Mouse (Mus musculus) layer of hippocampus, postnatal 36 days (tissue): Measurements from ENCODE around the gene Myog. TPM values are rescaled to one million over a fixed set of nuclear protein-coding genes. Genes with fewer than 3 reads are reported as not detected.

Source experiments
- DNase-seq, 2 experiments: peaks; one replicate each; pipeline ENCODE4 v3.0.0; 2022
- total RNA-seq, 2 experiments: library from RNA; stranded (reverse); gene quantifications; 2 replicates each; pipeline ENCODE4 v1.2.3; 2021

The Myog gene
- total RNA-seq, 2 experiments from 2014 or later, result not detected

- DNase-seq, result no peak
These were observed 4.2 kb upstream of the Myog start for GRCm38 (mm10) chr1:134285458-134286120.

- no peak for DNase-seq
These were observed 1.6 kb upstream of the Myog start for GRCm38 (mm10) chr1:134288239-134288638.

- DNase-seq, result no peak
These were observed 511 bp downstream of the Myog start for GRCm38 (mm10) chr1:134290300-134290699.

DNA sequence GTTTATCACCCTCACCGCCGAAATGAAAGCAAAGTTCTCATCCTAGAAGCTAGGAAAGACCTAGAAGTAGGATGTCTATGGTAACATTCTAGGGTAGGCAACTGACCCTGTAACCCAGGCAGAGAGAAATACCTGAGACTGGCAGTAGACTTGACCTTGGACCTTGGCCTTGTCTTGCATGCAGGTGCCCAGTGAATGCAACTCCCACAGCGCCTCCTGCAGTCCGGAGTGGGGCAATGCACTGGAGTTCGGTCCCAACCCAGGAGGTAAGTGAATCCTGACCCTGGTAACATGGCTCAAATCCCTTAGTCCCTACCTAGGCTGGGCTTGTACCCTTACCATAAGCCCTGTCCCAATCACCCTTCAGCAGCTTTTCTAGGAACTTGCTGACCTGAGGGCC is 1.1 kb downstream of the Myog start:
- DNase-seq, result no peak

DNA sequence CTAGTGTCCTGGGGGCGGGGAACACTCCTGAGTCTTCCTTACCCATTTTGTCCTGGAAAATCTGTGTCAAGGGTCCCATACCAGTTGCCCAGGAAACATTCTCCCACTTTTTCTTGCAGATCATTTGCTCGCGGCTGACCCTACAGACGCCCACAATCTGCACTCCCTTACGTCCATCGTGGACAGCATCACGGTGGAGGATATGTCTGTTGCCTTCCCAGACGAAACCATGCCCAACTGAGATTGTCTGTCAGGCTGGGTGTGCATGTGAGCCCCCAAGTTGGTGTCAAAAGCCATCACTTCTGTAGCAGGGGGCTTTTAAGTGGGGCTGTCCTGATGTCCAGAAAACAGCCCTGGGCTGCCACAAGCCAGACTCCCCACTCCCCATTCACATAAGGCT is 1.8 kb downstream of the Myog start:
- DNase-seq, result no peak

- DNase-seq, result no peak
These were observed 2.3 kb downstream of the Myog start for GRCm38 (mm10) chr1:134292073-134292472.

- no peak for DNase-seq
These were observed 2.8 kb downstream of the Myog start for GRCm38 (mm10) chr1:134292601-134293000.

DNA sequence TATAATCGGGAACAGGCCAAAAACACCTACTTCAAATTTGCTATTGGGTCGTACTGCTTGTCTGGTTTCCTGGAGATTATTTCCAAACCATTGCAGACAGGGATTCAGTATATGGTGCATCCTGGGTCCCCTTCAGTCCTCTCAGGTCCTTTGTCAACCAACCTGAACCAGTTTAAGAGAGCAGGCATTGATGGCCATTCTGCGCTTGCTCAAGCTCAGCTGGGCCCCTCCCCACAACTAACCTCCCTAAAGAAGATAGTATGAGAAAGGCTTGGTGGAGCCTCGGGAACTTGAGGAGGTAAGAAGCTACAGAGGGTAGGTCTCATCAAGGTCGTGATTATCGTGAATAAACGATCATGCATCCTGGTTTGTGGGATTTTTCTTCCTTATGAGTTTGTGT is 3.5 kb downstream of the Myog start:
- DNase-seq, result no peak

- no peak for DNase-seq
These were observed 4.2 kb downstream of the Myog start for GRCm38 (mm10) chr1:134293738-134294604.

DNA sequence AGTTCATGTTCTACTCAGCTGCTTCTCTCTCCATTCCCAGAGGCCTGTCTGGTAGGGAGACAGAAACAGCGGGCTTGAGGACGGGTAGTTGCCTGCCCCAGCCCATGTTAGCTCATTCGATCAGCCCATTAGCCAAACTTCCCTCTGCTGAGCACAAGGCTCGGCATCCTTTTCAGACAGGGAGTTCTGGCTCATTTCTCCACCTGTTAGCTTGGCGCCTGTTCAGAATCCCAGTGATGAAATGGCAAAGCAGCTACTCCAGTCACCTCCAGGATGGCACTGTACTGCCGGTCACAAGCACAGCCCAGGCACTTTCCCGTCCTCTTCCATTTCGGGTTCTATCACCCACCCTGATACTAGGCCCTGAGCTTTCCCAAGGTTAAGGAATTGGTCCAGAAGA is 7.5 kb downstream of the Myog start:
- peak; percentile 58 to 66 for DNase-seq

- no peak for DNase-seq
These were observed 9.0 kb downstream of the Myog start for GRCm38 (mm10) chr1:134298636-134299411.

- DNase-seq, result no peak
These were observed 12.9 kb downstream of the Myog start for GRCm38 (mm10) chr1:134302568-134303238.

DNA sequence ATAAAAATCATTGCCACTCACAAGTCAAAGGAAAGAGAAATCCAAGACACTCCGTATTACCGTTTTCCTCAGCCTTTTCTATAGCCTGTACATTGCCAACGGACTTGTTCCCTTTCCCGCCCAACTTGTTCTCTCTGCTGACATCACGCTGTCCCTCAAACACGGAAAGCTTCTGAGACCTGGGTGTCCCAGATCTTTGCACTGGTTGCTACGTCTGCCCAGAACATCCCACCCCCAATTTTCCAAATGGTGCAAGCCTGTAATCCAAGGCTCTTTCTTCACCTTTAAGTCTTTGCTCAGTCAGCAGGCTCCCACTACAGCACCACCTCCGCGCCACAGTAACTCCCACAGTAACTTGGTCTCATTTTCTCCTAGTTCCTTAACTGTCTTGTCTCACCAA is 15.2 kb downstream of the Myog start:
- no peak for DNase-seq

DNA sequence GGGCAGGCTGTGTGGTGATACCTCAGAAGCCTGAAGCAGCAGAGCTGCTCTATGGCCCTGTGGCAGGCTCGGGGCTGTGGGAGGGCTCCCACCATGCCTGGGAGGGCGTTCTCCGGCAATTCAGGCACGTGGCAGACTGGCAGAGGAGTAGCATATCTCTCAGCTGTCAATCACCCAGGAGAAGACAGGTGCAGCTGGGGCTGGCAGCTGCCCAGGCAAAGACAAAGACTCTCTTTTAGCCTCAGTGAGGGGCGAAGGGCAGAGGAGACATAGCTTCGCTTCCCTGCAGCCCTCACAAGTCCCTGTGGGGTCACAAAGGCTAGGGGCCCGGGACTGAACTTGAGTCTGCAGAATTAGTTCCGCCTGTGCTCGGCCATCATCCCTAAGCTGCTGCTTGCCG is 17.6 kb downstream of the Myog start:
- DNase-seq, result no peak

DNA sequence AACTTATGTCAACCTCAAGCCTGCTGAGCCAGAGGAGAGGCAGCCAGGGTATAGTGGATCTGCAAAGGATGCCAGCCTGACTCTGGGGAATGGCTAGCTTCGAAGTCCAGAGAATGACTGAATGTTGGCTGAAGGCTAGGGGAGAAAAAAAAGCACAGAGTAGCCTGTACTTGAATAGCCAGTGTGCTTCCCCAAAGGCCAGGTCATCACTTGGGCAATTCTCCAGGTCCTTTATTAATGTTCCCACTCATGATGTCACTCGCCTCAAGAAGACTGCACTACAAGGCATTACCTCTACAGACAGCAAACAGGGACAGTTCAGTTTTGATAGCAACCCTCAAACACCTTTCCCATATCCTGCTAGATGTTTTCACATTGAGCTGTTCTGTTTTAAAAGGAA is 20.5 kb downstream of the Myog start:
- DNase-seq, result no peak

- DNase-seq, result no peak
These were observed 20.9 kb downstream of the Myog start for GRCm38 (mm10) chr1:134310729-134311128.

DNA sequence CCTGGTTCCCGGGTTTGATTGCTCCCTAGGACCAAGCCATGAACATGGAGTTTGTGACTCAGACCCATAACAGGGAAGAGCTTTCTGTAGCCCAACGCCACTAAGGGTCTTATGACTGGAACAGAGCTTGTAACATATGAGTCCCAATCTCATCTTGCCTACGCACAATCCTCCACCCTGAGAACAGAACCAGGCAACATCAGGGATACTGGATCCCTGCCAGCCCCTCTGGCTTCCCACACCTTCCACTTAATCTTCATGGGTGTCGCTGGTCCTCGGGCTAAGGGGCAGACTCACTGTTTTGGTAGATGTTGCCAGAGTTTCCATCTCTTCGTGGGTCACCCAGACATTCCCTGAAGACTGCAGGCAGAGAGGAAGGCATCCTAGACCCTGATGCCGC is 22.0 kb downstream of the Myog start:
- DNase-seq, result peak in 1 of 2 experiments; percentile 42

- no peak for DNase-seq
These were observed 25.4 kb downstream of the Myog start for GRCm38 (mm10) chr1:134315181-134315580.

GRCm38 (mm10) chr1:134316361-134316760 is 26.6 kb downstream of the Myog start:
- no peak for DNase-seq

DNA sequence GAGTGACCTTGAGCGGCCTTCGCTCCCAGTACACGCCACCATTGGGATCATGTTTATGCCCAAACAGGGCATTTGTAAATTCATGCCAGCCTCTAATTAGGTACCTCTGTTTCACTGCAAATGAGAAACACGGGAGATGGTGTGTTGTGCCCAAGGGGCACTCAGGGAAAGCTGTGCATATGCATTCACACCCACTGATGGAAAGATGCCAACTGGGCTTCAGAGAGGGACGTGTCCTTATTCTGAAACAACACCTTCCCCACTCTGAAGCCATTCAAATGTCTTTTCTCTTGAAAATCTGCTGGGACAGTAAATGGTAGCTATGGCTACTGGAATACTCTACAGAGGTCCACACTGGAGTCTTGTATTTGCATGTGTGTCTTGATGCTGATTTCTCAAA is 28.5 kb downstream of the Myog start:
- no peak for DNase-seq

DNA sequence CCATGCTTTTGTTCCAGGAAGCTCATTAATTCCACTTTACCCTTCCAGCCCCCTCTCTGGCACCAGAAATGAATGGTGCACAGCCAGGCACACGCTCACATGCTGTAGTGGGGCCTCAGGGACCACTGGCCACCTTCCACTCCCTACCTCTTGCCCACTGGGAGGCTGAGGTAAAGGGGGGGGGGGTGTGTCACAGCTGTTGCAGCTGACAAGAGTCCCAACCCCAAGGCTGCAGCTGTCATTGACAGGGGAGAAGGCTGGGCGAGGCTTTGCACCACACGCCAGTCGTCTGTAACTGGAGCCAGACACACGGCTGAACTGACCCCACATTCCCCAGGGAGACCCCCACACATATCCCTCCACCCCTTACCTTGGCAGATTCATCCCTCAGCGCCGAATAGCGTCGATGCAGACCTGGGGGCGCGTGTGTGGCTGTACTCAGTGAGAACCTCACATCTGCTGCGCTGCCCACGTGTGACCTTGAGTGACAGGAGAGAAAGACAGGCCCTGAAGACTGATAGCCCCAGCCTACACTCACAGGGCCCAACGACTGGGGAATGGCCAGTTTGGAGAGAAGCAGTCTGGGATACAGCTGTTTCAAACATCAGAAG is 31.0 kb downstream of the Myog start:
- no peak for DNase-seq

DNA sequence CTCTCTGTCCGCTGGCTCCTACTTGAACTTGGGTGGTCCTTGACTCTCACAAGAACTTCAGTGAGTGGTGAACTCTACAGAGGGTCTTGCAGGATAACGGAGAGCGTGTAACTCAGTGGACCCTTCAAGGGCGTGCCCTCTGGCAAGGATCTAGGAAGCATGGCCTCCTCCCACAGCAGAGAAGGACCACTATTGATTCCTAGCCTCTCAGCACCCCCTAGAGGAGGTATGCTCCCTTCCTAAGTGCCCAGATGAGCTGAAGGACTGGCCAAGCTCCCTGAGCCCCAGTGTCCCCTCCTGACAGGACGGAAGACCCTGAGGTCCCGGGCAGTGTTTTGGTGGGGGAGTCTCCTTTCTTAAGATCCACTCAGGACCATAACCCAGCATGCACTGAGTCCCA is 32.8 kb downstream of the Myog start:
- DNase-seq, result peak; percentile 29 to 37
